Mouse (Mus musculus) limb, embryonic 15.5 days (tissue): ENCODE data around the gene Tns3. TPM values are rescaled to one million over a fixed set of nuclear protein-coding genes. Genes with fewer than 3 reads are reported as not detected.

Experiments
- ATAC-seq: fragments of 200-750 bp; cut with Nextera tagmentation; 2 replicates; pipeline ENCODE4 v1.8.0; 2017; ENCODE audit warnings: low read depth, moderate TSS enrichment; ENCODE audit not compliant: insufficient number of reproducible peaks, low FRiP score, low TSS enrichment
- H3K27ac ChIP-seq: fragments of 300-500 bp; sonication (generic); 2 replicates; pipeline ENCODE4 v1.5.1; 2015; ENCODE audit warnings: moderate library complexity, mild to moderate bottlenecking, inconsistent platforms
- H3K27me3 ChIP-seq: fragments of 300-500 bp; sonication (generic); 2 replicates; pipeline ENCODE4 v1.6.1; 2015; ENCODE audit warnings: inconsistent platforms
- H3K36me3 ChIP-seq: fragments of 300-500 bp; sonication (generic); 2 replicates; pipeline ENCODE4 v1.6.1; 2015; ENCODE audit warnings: inconsistent platforms
- H3K4me1 ChIP-seq: fragments of 300-500 bp; sonication (generic); 2 replicates; pipeline ENCODE4 v1.6.1; 2015; ENCODE audit warnings: inconsistent platforms
- H3K4me2 ChIP-seq: fragments of 300-500 bp; sonication (generic); 2 replicates; pipeline ENCODE4 v1.6.1; 2015; ENCODE audit warnings: mild to moderate bottlenecking, inconsistent platforms
- H3K4me3 ChIP-seq: fragments of 300-500 bp; sonication (generic); 2 replicates; pipeline ENCODE4 v1.5.1; 2015; ENCODE audit warnings: mild to moderate bottlenecking, inconsistent platforms
- H3K9ac ChIP-seq: fragments of 300-500 bp; sonication (generic); 2 replicates; pipeline ENCODE4 v1.6.1; 2015; ENCODE audit warnings: inconsistent platforms
- H3K9me3 ChIP-seq: fragments of 300-500 bp; sonication (generic); 2 replicates; pipeline ENCODE4 v1.6.1; 2016; ENCODE audit warnings: inconsistent platforms
- WGBS: fragments of 180-500 bp; shearing (Covaris S2); methylation state at CpG from one replicate; pipeline ENCODE4 v1.1.7; 2015; 5-methylcytosine and 5-hydroxymethylcytosine counted together
- polyA plus RNA-seq: library from polyadenylated mRNA; unstranded; fragments of >200 nt; fragmentation: Nextera tagmentation; extraction: Ambion mirVana; gene quantifications from 2 replicates; pipeline ENCODE4 v1.2.1, GENCODE M21; 2015

The Tns3 gene
- polyA plus RNA-seq, 1 experiment from 2014 or later = 31.6 TPM

- Histone ChIP-seq H3K36me3 (peaks cover 44% of the 10 kb centered on the region), H3K9ac (no peak overlapping the region), H3K9me3 (no peaks in the 10 kb centered on the region), H3K27ac (0 out of 2 replicates have a peak overlapping the region, but pooled peaks have one; percentile 28), H3K4me2 (no peak overlapping the region), H3K27me3 (no peaks in the 10 kb centered on the region), H3K4me1 (peaks cover 23% of the 10 kb centered on the region), H3K4me3 (no peak overlapping the region)
- WGBS = 69% methylated on average over 7 of the region's 7 CpGs
- ATAC-seq = no peak
These were observed 168.5 kb downstream of the Tns3 start for GRCm38 (mm10) chr11:8495801-8496200.

- no peak overlapping the region for H3K9ac ChIP-seq
- 0 out of 2 replicates have a peak overlapping the region, but pooled peaks have one; percentile 17 for H3K27ac ChIP-seq
- no peaks in the 10 kb centered on the region for H3K27me3 ChIP-seq
- no peak for ATAC-seq
- no peak overlapping the region for H3K4me2 ChIP-seq
- H3K4me1 ChIP-seq = peaks cover 31% of the 10 kb centered on the region
- H3K4me3 ChIP-seq = no peak overlapping the region
- H3K36me3 ChIP-seq = peaks cover 43% of the 10 kb centered on the region
- whole genome bisulfite sequencing = 61% methylated on average over 8 of the region's 8 CpGs
- no peaks in the 10 kb centered on the region for H3K9me3 ChIP-seq
These were observed 169.3 kb downstream of the Tns3 start for GRCm38 (mm10) chr11:8495036-8495435.

- Histone ChIP-seq H3K4me2 (no peak overlapping the region), H3K27ac (peak overlapping the region; percentile 38; the same call in 1 of the 2 replicates), H3K27me3 (no peaks in the 10 kb centered on the region), H3K4me3 (no peak overlapping the region), H3K9ac (no peak overlapping the region), H3K9me3 (no peaks in the 10 kb centered on the region), H3K4me1 (peaks cover 31% of the 10 kb centered on the region), H3K36me3 (peaks cover 47% of the 10 kb centered on the region)
- ATAC-seq = no peak
- 55% methylated on average over 8 of the region's 8 CpGs for WGBS
These were observed 170.3 kb downstream of the Tns3 start for GRCm38 (mm10) chr11:8493931-8494490.

GRCm38 (mm10) chr11:8492332-8492731 is 172.0 kb downstream of the Tns3 start:
- Histone ChIP-seq H3K4me2 (no peak overlapping the region), H3K27me3 (no peaks in the 10 kb centered on the region), H3K4me1 (peaks cover 28% of the 10 kb centered on the region), H3K9ac (no peak overlapping the region), H3K27ac (no peak overlapping the region), H3K4me3 (no peak overlapping the region), H3K36me3 (peaks cover 42% of the 10 kb centered on the region), H3K9me3 (no peaks in the 10 kb centered on the region)
- ATAC-seq = no peak
- WGBS = 89% methylated on average over 10 of the region's 10 CpGs

- 56% methylated on average over 6 of the region's 6 CpGs for WGBS
- Histone ChIP-seq H3K9me3 (no peaks in the 10 kb centered on the region), H3K27me3 (no peaks in the 10 kb centered on the region), H3K9ac (no peak overlapping the region), H3K27ac (0 out of 2 replicates have a peak overlapping the region, but pooled peaks have one; percentile 18), H3K4me1 (peaks cover 24% of the 10 kb centered on the region), H3K36me3 (peaks cover 53% of the 10 kb centered on the region), H3K4me2 (no peak overlapping the region), H3K4me3 (no peak overlapping the region)
- ATAC-seq = no peak
These were observed 176.1 kb downstream of the Tns3 start for GRCm38 (mm10) chr11:8488248-8488647.

GRCm38 (mm10) chr11:8486552-8486951 is 177.8 kb downstream of the Tns3 start:
- H3K27ac ChIP-seq = peak overlapping the region; percentile 7; the same call in 1 of the 2 replicates
- 78% methylated on average over 4 of the region's 4 CpGs for WGBS
- H3K4me2 ChIP-seq = no peak overlapping the region
- H3K9me3 ChIP-seq = no peaks in the 10 kb centered on the region
- H3K9ac ChIP-seq = no peak overlapping the region
- no peak for ATAC-seq
- H3K4me3 ChIP-seq = no peak overlapping the region
- peaks cover 36% of the 10 kb centered on the region for H3K36me3 ChIP-seq
- H3K27me3 ChIP-seq = no peaks in the 10 kb centered on the region
- peaks cover 39% of the 10 kb centered on the region for H3K4me1 ChIP-seq

GRCm38 (mm10) chr11:8484538-8484937 is 179.8 kb downstream of the Tns3 start:
- Histone ChIP-seq H3K9ac (no peak overlapping the region), H3K27me3 (no peaks in the 10 kb centered on the region), H3K4me3 (no peak overlapping the region), H3K9me3 (no peaks in the 10 kb centered on the region), H3K27ac (no peak overlapping the region), H3K4me1 (peaks cover 31% of the 10 kb centered on the region), H3K36me3 (peaks cover 24% of the 10 kb centered on the region), H3K4me2 (no peak overlapping the region)
- no peak for ATAC-seq
- WGBS = 82% methylated on average over 4 of the region's 4 CpGs

- ATAC-seq = 0 out of 2 replicates have a peak, but pooled peaks have one; percentile 15
- H3K27ac ChIP-seq = peak overlapping the region; percentile 75
- no peak overlapping the region for H3K4me2 ChIP-seq
- no peaks in the 10 kb centered on the region for H3K9me3 ChIP-seq
- no peak overlapping the region for H3K4me3 ChIP-seq
- peaks cover 35% of the 10 kb centered on the region for H3K36me3 ChIP-seq
- no peaks in the 10 kb centered on the region for H3K27me3 ChIP-seq
- peaks cover 31% of the 10 kb centered on the region for H3K4me1 ChIP-seq
- WGBS = 45% methylated on average over 3 of the region's 3 CpGs
- H3K9ac ChIP-seq = no peak overlapping the region
These were observed 181.6 kb downstream of the Tns3 start for GRCm38 (mm10) chr11:8482721-8483120.

- no peak overlapping the region for H3K4me3 ChIP-seq
- peaks cover 31% of the 10 kb centered on the region for H3K4me1 ChIP-seq
- no peaks in the 10 kb centered on the region for H3K27me3 ChIP-seq
- H3K27ac ChIP-seq = no peak overlapping the region
- peaks cover 40% of the 10 kb centered on the region for H3K36me3 ChIP-seq
- no peaks in the 10 kb centered on the region for H3K9me3 ChIP-seq
- ATAC-seq = no peak
- 56% methylated on average over 5 of the region's 5 CpGs for WGBS
- no peak overlapping the region for H3K4me2 ChIP-seq
- no peak overlapping the region for H3K9ac ChIP-seq
These were observed 182.4 kb downstream of the Tns3 start for GRCm38 (mm10) chr11:8481962-8482361.

- peaks cover 31% of the 10 kb centered on the region for H3K4me1 ChIP-seq
- no peak overlapping the region for H3K4me2 ChIP-seq
- 87% methylated on average over 6 of the region's 6 CpGs for WGBS
- H3K36me3 ChIP-seq = peaks cover 40% of the 10 kb centered on the region
- no peak overlapping the region for H3K9ac ChIP-seq
- no peaks in the 10 kb centered on the region for H3K27me3 ChIP-seq
- H3K27ac ChIP-seq = no peak overlapping the region
- no peak for ATAC-seq
- no peaks in the 10 kb centered on the region for H3K9me3 ChIP-seq
- no peak overlapping the region for H3K4me3 ChIP-seq
These were observed 182.8 kb downstream of the Tns3 start for GRCm38 (mm10) chr11:8481529-8481928.

GRCm38 (mm10) chr11:8479858-8480257 is 184.5 kb downstream of the Tns3 start:
- peaks cover 38% of the 10 kb centered on the region for H3K36me3 ChIP-seq
- no peak overlapping the region for H3K9ac ChIP-seq
- no peak for ATAC-seq
- H3K27ac ChIP-seq = no peak overlapping the region
- H3K4me3 ChIP-seq = no peak overlapping the region
- H3K27me3 ChIP-seq = no peaks in the 10 kb centered on the region
- no peaks in the 10 kb centered on the region for H3K9me3 ChIP-seq
- no peak overlapping the region for H3K4me2 ChIP-seq
- H3K4me1 ChIP-seq = peaks cover 29% of the 10 kb centered on the region
- 77% methylated on average over 2 of the region's 2 CpGs for WGBS

GRCm38 (mm10) chr11:8479313-8479712 is 185.0 kb downstream of the Tns3 start:
- peaks cover 37% of the 10 kb centered on the region for H3K36me3 ChIP-seq
- no peak overlapping the region for H3K4me3 ChIP-seq
- no peak overlapping the region for H3K4me2 ChIP-seq
- H3K9me3 ChIP-seq = no peaks in the 10 kb centered on the region
- no peak for ATAC-seq
- H3K27me3 ChIP-seq = no peaks in the 10 kb centered on the region
- no peak overlapping the region for H3K9ac ChIP-seq
- H3K27ac ChIP-seq = no peak overlapping the region
- H3K4me1 ChIP-seq = peaks cover 24% of the 10 kb centered on the region
- 93% methylated on average over 7 of the region's 7 CpGs for WGBS
